Mouse (Mus musculus): Measurements from ENCODE around the gene Pak4. TPM values are rescaled to one million over a fixed set of nuclear protein-coding genes. Genes with fewer than 3 reads are reported as not detected.

Pak4 gene
- polyA plus RNA-seq (2012; rRNA removed) = 30.7 and 42.8 TPM in 2 replicates

DNA sequence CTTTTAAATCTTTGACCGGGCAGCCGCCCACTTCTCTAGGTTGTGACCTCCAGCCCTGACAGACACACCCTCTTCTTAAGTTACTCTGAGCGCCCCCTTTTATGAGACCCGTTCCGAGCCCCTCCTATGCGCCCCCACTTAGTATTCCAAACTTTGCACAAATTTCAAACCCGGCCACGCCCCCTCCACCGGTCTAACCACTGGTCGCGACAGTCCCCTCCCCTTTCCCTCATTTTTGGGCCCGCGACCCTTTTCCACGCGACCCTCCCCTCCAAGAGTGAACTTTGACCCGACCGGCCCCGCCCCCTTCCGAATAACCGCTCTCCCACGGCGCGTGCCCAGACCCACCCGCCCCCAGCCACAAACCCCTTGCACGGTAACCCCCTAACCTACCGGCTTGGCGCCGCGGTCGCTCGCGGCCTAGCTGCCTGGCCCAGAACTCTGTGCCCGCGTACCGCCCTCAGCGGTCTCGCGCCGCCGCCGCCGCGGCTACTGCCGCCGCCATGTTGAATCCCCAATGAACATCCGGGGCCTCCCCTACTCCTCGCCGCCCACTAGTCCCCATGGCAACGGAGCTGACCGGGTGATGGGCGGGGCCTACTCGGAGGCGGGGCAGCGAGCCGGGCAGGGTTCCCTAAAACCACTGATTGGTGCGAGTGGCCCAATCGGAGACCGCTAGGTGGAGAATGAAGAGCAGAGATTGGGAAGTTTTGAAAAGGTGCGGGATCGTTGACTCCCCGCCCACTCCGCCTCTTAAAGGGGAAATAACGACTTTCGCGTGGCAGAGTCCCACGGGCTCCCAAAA lies at the start of gene Pak4, which contains the start of gene Samd4b:
Gene Pak4 (minus strand): TSS at position 544 of the 805 bp plus-strand sequence.
Gene Samd4b (minus strand): TSS at position 503 of the 805 bp plus-strand sequence.

DNA sequence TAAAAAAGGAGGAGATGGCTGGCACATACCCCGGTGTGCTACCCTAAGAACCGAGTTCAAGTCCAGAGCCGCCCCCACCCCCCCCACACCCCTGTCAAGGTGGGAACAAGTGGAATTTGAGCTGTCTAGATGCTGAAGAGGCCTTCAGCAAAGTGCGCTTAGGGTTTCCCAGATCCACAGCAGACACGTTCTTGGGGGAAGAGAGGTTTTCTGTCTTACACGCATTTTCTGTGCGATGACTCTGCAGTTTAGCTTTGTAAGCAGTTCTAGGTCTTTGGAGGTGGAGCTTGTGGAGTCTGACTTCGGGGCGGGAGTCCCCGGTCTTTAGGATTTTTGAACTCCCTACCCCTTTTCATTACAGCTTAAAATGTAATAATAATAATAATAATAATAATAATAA lies 33.1 kb upstream of the Pak4 start, which contains the start of gene Acp7:
Gene Acp7 (minus strand): TSS at position 260 of the 400 bp plus-strand sequence.

DNA sequence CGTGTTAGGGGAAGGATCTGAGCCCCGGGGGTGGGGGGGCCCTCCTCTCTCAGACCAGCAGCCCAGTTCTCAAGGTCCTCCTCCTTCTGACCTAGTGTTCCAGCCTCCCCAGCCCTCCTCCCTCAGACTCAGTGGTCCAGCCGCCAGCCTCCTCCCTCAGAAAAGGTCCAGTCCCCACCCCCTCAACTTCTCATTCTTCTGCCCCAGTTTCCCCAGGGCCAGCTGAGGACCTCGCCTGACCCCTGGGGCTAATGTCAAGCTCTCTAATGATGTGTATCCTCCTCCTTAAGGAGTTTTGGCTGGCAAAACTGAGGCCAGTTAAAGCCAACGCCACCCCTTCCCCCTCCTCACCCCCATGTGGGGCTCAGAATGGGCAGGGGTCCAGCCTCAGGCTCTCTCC lies 50.8 kb downstream of the Pak4 start, which contains the start of gene Nccrp1:
Gene Nccrp1 (minus strand): TSS at position 101 of the 400 bp plus-strand sequence.

DNA sequence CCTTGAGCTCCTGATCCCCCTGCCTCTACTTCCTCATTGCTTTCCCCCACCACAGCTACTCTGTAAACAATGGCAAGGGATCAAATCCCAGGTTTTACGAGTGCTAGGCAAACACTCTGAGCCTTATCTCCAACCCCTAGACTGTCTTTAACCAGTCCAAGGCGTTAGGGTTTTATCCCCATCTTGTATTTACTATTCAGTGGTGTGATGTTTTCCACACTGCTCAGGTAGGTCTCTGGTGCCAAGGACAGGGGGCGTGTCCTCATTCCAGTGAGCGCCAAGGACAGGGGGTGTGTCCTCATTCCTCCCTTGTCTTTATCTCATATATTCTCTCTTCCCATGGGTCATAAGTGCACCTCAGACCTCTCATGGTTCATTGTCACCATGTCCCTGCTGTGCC lies 57.5 kb downstream of the Pak4 start, which contains the start of gene Sycn:
Gene Sycn (plus strand): TSS at position 360 of the 400 bp plus-strand sequence.

DNA sequence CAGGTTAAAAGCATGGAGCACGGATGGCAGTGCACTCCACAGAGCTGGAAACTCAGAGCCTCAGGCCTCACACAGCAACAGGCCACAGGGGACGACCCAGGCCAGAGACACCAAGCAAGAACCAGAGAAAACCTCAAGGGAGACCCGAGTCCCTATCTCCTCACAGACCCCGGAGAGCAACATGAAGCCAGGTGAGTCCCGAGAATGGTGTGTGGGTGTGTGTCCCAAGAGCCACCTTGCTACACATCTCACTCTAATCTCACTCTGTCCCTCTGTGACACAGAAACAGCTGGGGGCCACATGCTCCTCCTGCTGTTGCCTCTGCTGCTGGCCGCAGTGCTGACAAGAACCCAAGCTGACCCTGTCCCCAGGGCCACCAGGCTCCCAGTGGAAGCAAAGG lies 75.4 kb downstream of the Pak4 start, which contains the start of gene Ifnl3:
Gene Ifnl3 (plus strand): TSS at position 301 of the 400 bp plus-strand sequence.

DNA sequence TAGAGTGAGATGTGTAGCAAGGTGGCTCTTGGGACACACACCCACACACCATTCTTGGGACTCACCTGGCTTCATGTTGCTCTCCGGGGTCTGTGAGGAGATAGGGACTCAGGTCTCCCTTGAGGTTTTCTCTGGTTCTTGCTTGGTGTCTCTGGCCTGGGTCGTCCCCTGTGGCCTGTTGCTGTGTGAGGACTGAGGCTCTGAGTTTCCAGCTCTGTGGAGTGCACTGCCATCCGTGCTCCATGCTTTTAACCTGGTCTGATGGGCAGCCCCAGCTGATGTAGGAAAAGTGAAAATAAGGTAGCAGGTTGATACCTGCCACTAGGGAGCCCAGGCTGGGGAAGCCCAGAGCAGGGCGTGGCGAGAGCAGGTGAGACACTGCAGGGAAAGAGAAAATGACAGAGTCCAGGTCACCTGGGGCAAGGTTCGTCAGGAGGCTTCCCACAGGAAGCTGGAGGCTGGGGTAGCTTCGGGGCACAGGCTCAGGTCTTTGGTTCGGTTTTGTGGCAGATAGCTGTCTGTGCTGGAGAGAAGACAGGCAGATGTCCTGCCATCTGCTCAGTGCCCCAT lies 87.5 kb downstream of the Pak4 start, which contains the start of gene Ifnl2:
Gene Ifnl2 (minus strand): TSS at position 51 of the 570 bp plus-strand sequence.

Other genes with a start within 250 kb of the Pak4 start
- gene Rps16, start 247.5 kb downstream of the Pak4 start, polyA plus RNA-seq (2012; rRNA removed) = 2,195 and 2,197 TPM in 2 replicates
- gene Plekhg2, start 225.6 kb downstream of the Pak4 start, polyA plus RNA-seq (2012; rRNA removed) = 44.0 and 64.1 TPM in 2 replicates
- 3.4 and 4.2 TPM in 2 replicates for gene Zfp36, start 217.9 kb downstream of the Pak4 start, polyA plus RNA-seq (2012; rRNA removed)
- gene Med29, start 205.5 kb downstream of the Pak4 start, polyA plus RNA-seq (2012; rRNA removed) = 32.8 and 45.9 TPM in 2 replicates
- gene Paf1, start 205.2 kb downstream of the Pak4 start, polyA plus RNA-seq (2012; rRNA removed) = 124 and 409 TPM in 2 replicates
- gene Gmfg, start 160.7 kb downstream of the Pak4 start, polyA plus RNA-seq (2012; rRNA removed) = 10.2 and 17.1 TPM in 2 replicates
- 17.1 and 23.3 TPM in 2 replicates for gene Lrfn1, start 146.2 kb downstream of the Pak4 start, polyA plus RNA-seq (2012; rRNA removed)
- not detected in 2 replicates for gene Ifnl2, start 87.7 kb downstream of the Pak4 start, polyA plus RNA-seq (2012; rRNA removed)
- gene Ifnl3, start 75.3 kb downstream of the Pak4 start, polyA plus RNA-seq (2012; rRNA removed) = not detected in 2 replicates
- not detected in 2 replicates for gene Sycn, start 57.3 kb downstream of the Pak4 start, polyA plus RNA-seq (2012; rRNA removed)
- gene Nccrp1, start 50.9 kb downstream of the Pak4 start, polyA plus RNA-seq (2012; rRNA removed) = 0.07 TPM in 1 of 2 replicates, not detected in the other
- 47.4 and 72.3 TPM in 2 replicates for gene Samd4b, start within 50 bp of the Pak4 start, polyA plus RNA-seq (2012; rRNA removed)
- 0.05 TPM in 1 of 2 replicates, not detected in the other for gene Acp7, start 33.1 kb upstream of the Pak4 start, polyA plus RNA-seq (2012; rRNA removed)
- 5.5 and 12.1 TPM in 2 replicates for gene Fbxo27, start 94.7 kb upstream of the Pak4 start, polyA plus RNA-seq (2012; rRNA removed)
- gene Fbxo17, start 118.6 kb upstream of the Pak4 start, polyA plus RNA-seq (2012; rRNA removed) = 5.6 and 10.4 TPM in 2 replicates
- gene Mrps12, start 143.6 kb upstream of the Pak4 start, polyA plus RNA-seq (2012; rRNA removed) = 66.2 and 163 TPM in 2 replicates
- 28.0 and 31.2 TPM in 2 replicates for gene Sars2, start 143.8 kb upstream of the Pak4 start, polyA plus RNA-seq (2012; rRNA removed)
- gene Ccer2, start 158.0 kb upstream of the Pak4 start, polyA plus RNA-seq (2012; rRNA removed) = 1.3 and 1.7 TPM in 2 replicates
- gene Sirt2, start 168.6 kb upstream of the Pak4 start, polyA plus RNA-seq (2012; rRNA removed) = 70.2 and 74.6 TPM in 2 replicates
- 22.2 and 23.3 TPM in 2 replicates for gene Nfkbib, start 169.3 kb upstream of the Pak4 start, polyA plus RNA-seq (2012; rRNA removed)
- 1.7 and 3.6 TPM in 2 replicates for gene Rinl, start 190.8 kb upstream of the Pak4 start, polyA plus RNA-seq (2012; rRNA removed)
- gene Hnrnpl, start 210.4 kb upstream of the Pak4 start, polyA plus RNA-seq (2012; rRNA removed) = 662 and 695 TPM in 2 replicates
- 45.3 and 77.0 TPM in 2 replicates for gene Ech1, start 227.0 kb upstream of the Pak4 start, polyA plus RNA-seq (2012; rRNA removed)
- 5.7 and 5.8 TPM in 2 replicates for gene Lgals4, start 235.7 kb upstream of the Pak4 start, polyA plus RNA-seq (2012; rRNA removed)